15 mouse cellular contexts compared by ENCODE assay signal in genomic region chr12:50295549-50295948, GRCm38 (mm10).
DNase-seq lines count a peak whose midpoint lies in the region; ATAC-seq lines count a peak whose summit lies in the region.
"Had no signal": no experiment of that assay in that cellular context is flagged by ENCODE, and none has a peak within 500 bp of the region (broad histone marks: within the 10 kb centered on the region; RNA-seq: fewer than 3 reads in every experiment).

No protein-coding gene starts in this region.

- peak; percentile 71 for ATAC-seq in neural tube, embryonic 12.5 days (ENCODE audit: low FRiP score, low read depth)
- peak; percentile 97 for ATAC-seq in forebrain, embryonic 14.5 days
- peak; percentile 87 for ATAC-seq in midbrain, embryonic 12.5 days (ENCODE audit: low FRiP score, low read depth)
- no peak for ATAC-seq in heart, embryonic 11.5 days (replicated peaks; ENCODE audit: insufficient number of reproducible peaks, low FRiP score, low TSS enrichment)
- ATAC-seq: Patski had no signal

- no peak overlapping the region for H3K9ac ChIP-seq in neural tube, embryonic 12.5 days
- H3K9ac ChIP-seq in forebrain, embryonic 14.5 days (ENCODE audit: low read length): no peak overlapping the region
- H3K9ac ChIP-seq in midbrain, embryonic 12.5 days (replicated peaks): no peak overlapping the region
- H3K9ac ChIP-seq in heart, embryonic 11.5 days (ENCODE audit: low read depth, low read length): no peak overlapping the region
- H3K9ac ChIP-seq: liver, embryonic 14.5 days had no signal

- H3K36me3 ChIP-seq in neural tube, embryonic 12.5 days: no peaks in the 10 kb centered on the region
- no peaks in the 10 kb centered on the region for H3K36me3 ChIP-seq in forebrain, embryonic 14.5 days (ENCODE audit: control insufficient read depth, insufficient read depth, low read length)
- H3K36me3 ChIP-seq in midbrain, embryonic 12.5 days: no peaks in the 10 kb centered on the region
- H3K36me3 ChIP-seq in heart, embryonic 11.5 days (ENCODE audit: control insufficient read depth, insufficient read depth, low read length): no peaks in the 10 kb centered on the region

- no peak overlapping the region for H3K4me3 ChIP-seq in neural tube, embryonic 12.5 days
- no peak overlapping the region for H3K4me3 ChIP-seq in forebrain, embryonic 14.5 days (ENCODE audit: low read depth, low read length)
- H3K4me3 ChIP-seq in midbrain, embryonic 12.5 days: no peak overlapping the region
- no peak overlapping the region for H3K4me3 ChIP-seq in heart, embryonic 11.5 days (ENCODE audit: low read depth, low read length)

- H3K4me1 ChIP-seq in neural tube, embryonic 12.5 days: no peaks in the 10 kb centered on the region
- peaks cover 16% of the 10 kb centered on the region for H3K4me1 ChIP-seq in forebrain, embryonic 14.5 days (ENCODE audit: control insufficient read depth, insufficient read depth, low read length)
- peaks cover 6% of the 10 kb centered on the region for H3K4me1 ChIP-seq in midbrain, embryonic 12.5 days
- H3K4me1 ChIP-seq in heart, embryonic 11.5 days (ENCODE audit: control insufficient read depth, insufficient read depth, low read length): no peaks in the 10 kb centered on the region

- WGBS in neural tube, embryonic 12.5 days: 21% methylated on average over 2 of the region's 2 CpGs
- 5% methylated on average over 2 of the region's 2 CpGs for WGBS in forebrain, embryonic 14.5 days
- WGBS in midbrain, embryonic 12.5 days: 29% methylated on average over 2 of the region's 2 CpGs
- WGBS in heart, embryonic 11.5 days (ENCODE audit: insufficient replicate concordance): 74% methylated on average over 2 of the region's 2 CpGs

- no peak overlapping the region for H3K4me2 ChIP-seq in neural tube, embryonic 12.5 days (replicated peaks)
- peak overlapping the region; percentile 24; the same call in 1 of the 2 replicates for H3K4me2 ChIP-seq in forebrain, embryonic 14.5 days (ENCODE audit: low read length)
- no peak overlapping the region for H3K4me2 ChIP-seq in midbrain, embryonic 12.5 days (replicated peaks)
- no peak overlapping the region for H3K4me2 ChIP-seq in heart, embryonic 11.5 days

- no peak overlapping the region for H3K27ac ChIP-seq in neural tube, embryonic 12.5 days
- H3K27ac ChIP-seq in forebrain, embryonic 14.5 days (ENCODE audit: low read depth, low read length): no peak overlapping the region
- no peak overlapping the region for H3K27ac ChIP-seq in midbrain, embryonic 12.5 days (replicated peaks)
- H3K27ac ChIP-seq in heart, embryonic 11.5 days (ENCODE audit: low read depth, low read length): no peak overlapping the region
- H3K27ac ChIP-seq: liver, embryonic 14.5 days had no signal

- H3K9me3 ChIP-seq in neural tube, embryonic 12.5 days: no peaks in the 10 kb centered on the region
- H3K9me3 ChIP-seq in forebrain, embryonic 14.5 days (replicated peaks; ENCODE audit: control insufficient read depth, low read length): no peaks in the 10 kb centered on the region
- H3K9me3 ChIP-seq in midbrain, embryonic 12.5 days: no peaks in the 10 kb centered on the region
- H3K9me3 ChIP-seq in heart, embryonic 11.5 days (replicated peaks; ENCODE audit: control insufficient read depth, low read length): no peaks in the 10 kb centered on the region

- no peaks in the 10 kb centered on the region; the same call in 1 of the 2 replicates for H3K27me3 ChIP-seq in neural tube, embryonic 12.5 days (replicated peaks)
- no peaks in the 10 kb centered on the region for H3K27me3 ChIP-seq in forebrain, embryonic 14.5 days (replicated peaks; ENCODE audit: control insufficient read depth, insufficient read depth, low read length)
- peaks cover 6% of the 10 kb centered on the region; the same call in 1 of the 2 replicates for H3K27me3 ChIP-seq in midbrain, embryonic 12.5 days
- H3K27me3 ChIP-seq in heart, embryonic 11.5 days (ENCODE audit: control insufficient read depth, insufficient read depth, low read length): no peaks in the 10 kb centered on the region
- H3K27me3 ChIP-seq: CH12.LX had no signal

- DNase-seq in neural tube, embryonic 10.5 days (ENCODE audit: extremely low spot score, low spot score): no peak
- DNase-seq in forebrain, embryonic 14.5 days (ENCODE audit: low spot score): peak; percentile 94
- DNase-seq in heart, adult 11 months: no peak
- no peak for DNase-seq in spleen, adult 18-20 months
- DNase-seq: cerebellum, adult 9-10 months; gastrocnemius, postnatal 25 days; kidney, postnatal 10 days; lung, postnatal 10 days; thymus, postnatal 14 days had no signal
